Mouse (Mus musculus) retina, postnatal 1 day (tissue): ENCODE results near the gene 1110051M20Rik.

Source experiments
- DNase-seq: peaks from one replicate; pipeline ENCODE4 v3.0.0-alpha.2; 2012

The 1110051M20Rik gene

DNA sequence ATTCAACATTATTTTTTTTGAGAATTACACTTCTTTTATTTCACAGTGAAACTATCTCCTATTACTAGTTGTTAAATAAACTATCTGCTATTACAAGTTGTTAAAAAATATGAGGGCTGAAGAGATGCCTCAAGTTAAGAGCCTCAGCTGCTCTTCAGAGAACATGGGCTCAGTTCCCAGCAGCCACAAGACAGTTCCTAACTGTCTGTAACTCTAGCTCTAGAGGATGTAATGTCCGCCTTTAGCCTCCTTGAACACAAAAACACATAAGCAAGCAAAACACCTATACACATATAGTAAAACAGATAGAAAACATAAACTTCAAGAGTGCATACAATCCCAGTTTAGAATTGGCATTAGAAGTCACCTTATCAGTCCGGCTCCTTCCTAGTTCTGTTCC lies 104.9 kb downstream of the 1110051M20Rik start:
- no peak for DNase-seq

DNA sequence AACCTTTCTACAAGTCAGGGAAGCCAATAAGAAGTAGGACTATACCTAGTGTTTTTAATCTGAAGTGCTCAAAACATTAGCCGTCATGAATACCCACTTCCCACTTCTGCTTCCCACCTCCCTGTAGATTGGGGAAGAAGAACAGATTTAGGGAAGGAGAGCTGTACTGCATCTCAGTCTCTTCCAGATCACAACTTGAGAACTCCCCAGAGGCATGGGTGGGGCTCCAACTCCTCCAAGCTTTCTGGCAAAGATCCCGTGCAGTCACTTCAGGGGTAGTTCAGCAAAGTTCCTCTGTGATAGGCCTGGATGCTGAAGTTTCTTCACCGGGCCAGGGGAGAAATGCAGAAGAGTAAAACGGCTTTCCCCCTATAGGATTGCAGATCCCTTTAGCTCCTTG lies 109.4 kb downstream of the 1110051M20Rik start:
- no peak for DNase-seq

DNA sequence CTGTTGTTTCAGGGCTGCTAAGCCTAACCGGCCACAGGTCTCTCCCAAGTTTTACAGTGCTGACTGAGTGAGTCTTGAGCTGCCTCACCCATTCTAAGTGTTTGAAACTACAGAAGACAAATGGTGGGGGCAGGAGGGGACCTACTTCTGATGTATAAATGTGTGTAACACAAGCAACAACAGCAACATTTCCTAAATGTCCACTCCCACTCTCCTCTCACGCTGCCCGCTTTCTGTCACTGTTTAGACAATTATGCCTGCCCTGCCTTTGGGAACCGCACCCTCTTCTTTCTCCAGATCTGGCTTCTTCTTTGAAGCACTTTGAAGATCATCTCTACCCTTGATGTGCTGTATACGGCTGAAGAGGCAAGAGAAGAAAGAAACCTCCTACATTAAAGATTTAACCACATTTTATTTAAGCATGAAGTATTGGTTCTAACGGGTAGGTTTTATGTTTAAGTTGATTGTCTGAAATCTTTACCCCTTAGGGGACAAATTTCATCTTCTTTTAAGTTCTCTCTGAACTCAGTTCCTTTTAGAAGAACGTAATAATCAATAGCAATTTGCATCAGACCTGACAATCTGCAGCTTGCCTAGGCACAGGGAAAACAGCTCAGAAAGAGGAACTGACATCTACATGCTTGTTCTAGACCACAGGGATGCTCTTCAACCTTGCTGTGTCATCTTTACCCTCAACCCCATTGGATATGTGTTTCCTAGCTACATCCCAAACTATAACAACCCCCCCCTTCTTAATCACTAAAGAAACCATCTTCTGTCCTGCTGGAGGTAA lies 113.3 kb downstream of the 1110051M20Rik start:
- DNase-seq, result no peak

DNA sequence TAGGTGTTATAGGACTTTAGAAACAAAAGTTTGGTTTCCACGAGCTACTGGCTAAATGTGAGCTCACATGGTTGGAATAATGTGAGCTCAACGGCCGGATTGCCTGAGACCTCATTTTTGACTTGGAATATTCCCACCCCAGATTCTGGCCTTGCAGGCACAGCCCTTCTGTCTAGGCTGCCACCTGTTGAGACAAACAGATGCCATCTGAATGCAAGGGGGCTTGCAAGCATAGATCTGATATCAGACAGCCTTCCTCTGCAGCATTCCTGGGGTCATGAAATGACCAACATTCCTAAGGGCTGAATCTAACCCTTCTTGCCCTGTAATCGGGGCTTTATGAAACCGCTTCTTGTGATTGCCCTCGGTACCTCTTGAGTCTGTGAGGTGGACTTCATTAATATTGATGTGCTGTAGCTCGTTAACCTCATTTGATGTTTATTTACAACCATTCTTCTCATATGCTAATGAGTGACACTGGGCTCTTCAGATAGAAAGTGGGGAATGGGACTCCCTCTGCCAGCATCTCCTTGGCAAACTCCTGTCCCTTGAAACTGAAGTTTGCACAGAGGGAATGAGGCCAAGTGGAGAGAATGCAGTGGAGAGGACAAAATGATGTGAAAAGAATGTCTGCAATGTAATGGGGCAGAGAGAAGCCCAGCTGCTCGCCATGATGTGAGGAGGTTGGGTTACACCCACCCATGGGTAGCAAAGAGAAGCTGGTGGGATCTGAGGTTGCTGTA lies 114.3 kb downstream of the 1110051M20Rik start:
- DNase-seq, result peak; percentile 65

DNA sequence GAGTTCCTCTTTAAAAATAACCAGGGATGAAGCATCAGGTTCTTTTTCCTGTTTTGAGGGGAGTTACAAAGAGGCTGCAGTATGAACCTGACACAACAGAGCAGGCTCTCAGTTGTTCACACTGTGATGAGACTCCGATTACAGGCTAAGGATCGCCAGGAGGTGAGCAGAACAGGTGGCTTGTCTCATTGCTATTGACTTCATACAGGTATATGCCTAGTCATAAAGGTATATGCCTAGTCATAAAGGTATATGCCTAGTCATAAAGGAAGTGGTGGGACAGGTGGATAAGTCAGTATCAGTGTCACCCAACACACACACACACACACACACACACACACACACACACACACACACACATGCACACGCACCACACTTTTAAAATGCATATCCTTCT lies 115.8 kb downstream of the 1110051M20Rik start:
- no peak for DNase-seq

DNA sequence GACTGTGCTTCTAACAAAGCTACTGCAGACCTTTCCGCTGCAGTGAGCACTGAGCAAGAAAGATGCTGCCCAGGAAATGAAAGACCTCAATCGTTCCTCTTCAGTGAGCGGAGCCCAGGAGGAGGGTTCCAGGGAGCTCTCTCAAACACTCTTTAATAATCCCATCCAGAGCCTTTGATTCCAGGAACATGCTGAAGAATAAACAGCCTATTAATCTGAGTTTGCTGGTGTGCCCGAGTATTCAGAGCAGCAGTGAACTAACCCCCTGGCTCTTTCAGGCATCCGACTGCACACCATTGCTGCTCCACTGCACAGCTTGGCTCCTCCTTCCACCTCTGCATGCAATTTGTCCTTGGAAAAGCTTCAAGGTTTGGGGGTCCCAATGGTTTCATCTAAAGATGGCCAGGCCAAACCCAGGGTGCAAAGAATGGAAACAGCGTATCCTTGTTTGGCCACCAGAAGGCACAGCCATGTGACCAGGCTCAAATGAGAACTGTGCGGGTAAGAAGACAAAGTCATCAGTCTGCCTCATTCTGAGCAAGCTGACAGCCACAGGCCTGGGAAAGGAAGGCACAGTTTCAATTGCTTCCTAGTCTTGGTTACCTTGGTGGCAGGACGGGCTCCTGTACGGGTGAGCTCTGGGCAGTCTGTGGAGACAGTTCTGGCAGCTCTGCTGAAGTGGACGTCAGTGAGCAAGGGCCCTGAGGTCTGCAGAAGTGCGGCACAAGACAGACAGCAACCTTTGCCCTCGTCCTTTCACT lies 116.4 kb downstream of the 1110051M20Rik start:
- peak; percentile 64 for DNase-seq

DNA sequence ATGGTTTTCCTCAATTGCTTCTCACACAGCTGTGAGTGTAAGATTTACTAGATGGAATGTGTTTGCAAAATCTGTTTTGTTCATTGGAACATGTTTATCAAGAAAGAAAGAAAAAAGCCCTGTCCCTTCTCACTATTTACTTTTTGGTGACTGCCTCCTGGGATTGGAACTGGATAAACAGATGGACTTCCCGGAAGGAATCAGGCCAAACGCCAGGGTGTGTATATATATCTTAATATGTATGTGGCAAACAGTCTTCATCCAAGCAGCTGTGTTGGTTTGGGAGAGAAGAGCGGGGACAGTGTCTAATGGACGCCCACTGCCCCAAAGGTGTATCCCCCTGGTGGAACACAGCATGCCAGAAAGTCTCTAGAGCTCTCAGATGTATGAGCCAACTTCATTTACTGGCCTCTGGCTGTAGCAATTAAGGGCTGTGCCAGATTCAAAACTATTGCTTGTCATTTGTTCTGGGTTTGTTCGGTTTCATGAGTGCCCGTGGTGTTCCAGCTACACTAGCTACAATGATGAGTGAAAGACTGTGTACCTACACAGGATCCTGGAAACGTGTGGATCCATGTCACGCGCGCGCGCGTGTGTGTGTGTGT lies 117.7 kb downstream of the 1110051M20Rik start:
- DNase-seq, result no peak

DNA sequence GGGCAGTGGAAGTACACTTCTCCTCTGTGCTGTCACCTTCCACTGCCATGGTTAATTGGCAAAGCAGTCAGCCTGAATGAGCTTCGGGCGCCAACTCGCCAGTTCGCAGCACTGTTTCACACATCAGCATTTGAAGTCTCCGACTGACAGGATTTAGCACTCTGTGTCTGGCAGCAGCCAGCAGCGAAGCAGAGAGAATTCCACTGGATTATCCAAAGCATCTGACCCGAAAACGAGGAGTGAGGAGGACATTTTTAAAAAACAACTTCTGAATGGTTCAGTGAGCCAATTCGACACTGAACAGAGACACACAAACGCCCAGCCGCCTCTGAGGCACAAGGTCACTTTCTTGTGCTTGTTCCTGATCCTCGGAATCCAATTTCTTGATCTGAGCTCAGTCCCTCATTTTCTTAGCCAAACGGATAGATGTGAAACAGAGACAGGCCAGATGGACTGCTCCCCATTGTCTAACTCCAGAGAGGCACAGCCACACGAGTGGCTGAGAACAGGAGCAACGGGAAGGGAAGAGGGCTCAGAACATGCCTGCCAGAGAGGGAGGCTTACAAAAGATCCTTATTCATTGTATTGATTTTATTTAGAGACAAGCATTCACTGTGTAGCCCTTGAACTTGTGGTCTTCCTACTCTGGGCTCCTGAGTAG lies 119.6 kb downstream of the 1110051M20Rik start:
- peak; percentile 79 for DNase-seq

DNA sequence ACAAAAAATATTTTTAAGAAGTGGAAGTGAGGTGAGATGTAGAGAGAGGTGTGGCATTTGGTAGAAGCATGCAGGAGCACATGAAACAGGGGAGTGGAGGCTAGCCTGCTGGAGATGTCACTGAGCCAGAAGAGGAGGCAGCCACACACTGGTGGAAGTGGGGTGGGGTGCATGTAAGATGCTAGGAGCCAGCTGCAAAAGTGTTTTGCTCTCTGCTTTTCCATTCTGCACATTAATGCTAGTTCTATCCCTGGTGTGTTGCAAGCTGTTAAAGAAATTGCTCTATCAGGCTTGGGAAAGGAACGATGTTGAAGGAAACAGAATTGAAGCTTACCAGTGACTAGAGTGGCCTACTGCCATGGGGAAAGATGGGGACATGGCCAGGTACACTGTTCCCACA lies 120.2 kb downstream of the 1110051M20Rik start:
- no peak for DNase-seq

DNA sequence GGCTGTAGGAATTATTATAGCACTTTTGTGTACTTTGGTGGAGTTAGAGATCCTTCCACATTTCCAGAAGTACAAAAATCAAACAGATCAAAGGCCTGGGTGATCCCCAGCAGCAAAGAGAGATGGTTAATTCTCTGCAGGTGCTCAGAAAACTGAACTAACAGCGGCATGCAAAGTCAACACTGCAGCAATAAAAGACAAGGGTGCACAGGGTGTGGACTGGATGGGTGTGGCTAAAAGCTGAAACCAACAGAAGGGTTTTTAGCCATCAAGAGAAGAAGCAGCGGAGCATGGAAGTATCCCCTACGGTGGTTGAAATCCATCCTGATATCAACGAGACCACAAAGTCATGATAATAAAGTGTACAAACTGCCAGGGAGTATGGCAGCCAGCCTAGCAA lies 122.0 kb downstream of the 1110051M20Rik start:
- no peak for DNase-seq

DNA sequence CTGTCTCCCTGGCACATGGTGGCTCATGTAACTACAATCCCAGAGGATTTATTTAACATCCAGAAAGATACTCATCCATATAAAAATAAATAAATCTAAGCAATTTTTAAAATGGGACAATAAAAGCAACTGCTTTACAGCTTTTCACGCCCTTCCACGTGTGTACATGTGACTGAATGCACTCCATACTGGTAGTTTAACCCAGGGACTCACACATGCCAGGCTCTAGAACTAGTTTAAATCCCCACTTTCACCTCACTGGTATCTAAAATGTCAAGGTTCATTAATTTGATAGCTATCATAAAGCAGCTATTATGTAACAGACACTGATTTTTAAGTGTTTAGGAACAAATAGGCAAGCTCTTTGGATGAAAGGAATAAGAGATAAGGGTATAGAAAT lies 122.6 kb downstream of the 1110051M20Rik start:
- DNase-seq, result no peak

DNA sequence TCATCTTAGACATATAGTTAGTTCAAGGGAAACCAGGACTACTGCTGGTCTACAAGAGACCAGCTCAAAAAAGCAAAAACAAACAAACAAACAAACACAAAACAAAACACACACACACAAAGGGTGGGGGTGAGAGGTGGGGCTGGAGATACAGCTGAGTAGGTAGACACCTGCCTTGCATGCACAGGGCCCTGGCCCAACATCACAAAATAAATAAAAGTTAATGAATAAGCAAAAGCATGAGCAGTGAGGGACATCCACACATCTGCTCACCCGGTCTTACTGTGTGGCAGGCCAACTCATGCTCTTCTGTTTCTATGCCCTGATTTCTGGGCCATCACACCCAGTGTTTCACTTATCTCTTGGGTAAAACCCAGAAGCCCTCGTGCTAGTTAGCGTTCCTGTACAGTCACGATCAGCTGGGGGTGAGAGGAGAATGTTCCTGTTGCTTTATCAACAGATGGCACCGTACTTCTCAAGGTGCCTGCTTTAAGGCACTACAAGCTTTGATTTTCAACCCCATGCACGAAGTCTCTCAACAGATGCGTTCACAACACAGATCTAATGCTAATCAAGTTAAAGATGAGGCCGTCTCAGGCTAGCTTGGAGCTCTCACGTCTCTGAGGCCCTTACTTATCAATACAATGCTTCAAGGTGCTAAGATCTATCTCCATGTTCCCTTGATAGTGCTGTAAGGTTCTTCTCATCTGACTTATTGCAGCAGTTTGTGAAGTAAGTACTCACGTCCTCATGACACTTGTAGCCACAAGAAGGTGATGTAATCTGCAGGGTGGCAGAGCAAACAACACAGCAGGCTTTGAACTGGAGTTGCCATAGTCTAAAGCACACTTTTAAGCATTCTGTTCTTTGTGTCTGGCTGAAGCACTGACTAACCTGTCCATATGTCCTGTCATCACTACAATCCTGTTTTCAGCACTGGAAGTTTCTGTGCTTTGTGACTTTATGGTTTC lies 123.7 kb downstream of the 1110051M20Rik start:
- DNase-seq, result no peak

DNA sequence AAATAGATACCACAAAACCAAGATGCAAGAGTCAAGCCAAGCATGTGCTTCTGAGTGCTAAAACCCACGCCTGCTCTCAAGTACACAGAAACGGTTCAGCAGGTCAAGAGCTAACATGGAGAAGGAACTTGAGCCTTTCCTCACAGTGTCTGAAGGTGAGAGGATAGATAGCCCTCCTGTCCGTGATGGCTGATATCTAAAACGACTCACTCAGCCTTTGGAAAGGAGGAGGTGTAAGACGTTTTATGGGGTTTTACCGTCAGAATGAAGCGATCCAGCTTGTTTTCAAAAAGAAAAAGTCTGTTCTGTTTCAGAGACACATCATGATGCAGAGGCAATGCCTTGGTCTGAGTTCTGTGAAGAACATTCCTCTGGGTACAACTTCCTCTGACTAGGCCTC lies 130.3 kb downstream of the 1110051M20Rik start:
- no peak for DNase-seq

DNA sequence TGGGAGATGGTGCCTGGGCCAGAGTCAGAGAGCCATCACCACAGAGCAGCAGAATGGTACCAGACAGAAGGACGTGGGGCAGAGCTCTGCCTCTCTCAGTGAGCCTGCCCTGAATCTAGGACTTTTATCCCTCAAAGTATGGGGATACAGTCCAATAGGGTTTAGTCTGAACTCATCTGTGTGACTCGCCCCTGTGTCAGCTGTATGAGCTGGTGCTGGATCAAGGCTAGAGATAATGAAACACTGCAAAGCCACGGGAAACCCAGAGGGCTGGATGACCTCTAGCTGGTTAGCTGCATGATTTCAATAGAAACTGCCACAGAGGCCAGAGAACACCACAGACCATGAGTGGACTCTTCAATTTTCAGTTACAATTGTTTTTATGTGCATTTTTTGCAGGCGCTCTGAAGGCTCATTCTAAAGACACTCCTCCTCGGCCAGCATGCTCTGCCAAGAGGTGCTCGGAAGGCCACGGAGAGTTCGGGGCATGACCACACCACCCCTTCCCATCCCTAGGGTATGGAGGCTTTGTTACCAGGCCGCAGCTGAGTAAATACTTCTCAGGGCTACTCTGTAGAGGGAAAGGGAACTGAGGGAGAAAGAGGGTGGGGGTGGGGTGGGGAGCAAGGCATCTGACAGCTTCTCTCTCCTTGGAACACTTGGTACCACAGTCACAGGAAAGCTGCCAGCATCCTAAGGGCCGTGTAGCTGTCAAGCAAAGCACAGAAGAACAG lies 131.8 kb downstream of the 1110051M20Rik start:
- DNase-seq, result no peak

DNA sequence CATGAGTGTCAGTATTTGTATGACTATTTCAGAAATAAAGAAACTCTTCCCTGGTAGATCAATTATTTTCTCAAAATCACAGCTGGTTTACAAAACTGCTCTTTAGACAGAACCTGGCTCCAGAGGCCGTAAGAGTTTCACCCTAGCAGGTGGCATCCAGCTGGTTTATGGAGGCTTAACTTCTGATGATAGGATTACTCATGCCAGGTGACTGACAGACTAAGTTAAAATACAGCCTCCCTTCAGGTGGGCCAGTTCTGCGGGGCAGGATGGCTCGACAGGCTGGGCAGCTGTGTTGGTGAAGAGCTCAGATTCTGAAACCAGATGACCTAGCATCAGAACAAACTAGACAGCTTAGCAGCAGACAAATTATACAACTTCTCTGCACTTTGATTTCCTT lies 135.0 kb downstream of the 1110051M20Rik start:
- no peak for DNase-seq

DNA sequence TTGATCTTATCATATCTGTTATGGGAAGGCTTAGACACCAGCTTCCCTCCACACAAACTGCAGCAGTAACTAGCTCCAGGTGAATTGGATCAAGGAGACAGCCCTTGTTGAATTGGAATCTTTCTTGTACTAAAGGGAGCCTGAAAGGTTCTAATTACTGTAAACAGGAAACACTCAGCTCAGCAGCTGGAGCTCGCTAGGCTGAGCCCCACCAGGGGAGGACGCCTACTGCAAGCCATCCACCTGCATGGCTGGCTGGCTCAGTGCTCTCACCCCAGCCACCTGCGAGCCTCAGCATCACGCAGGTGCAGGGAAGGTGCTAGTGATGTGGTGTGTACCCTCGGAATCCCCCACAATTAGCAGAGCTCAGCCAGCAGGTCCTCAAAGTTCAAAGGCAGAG lies 135.8 kb downstream of the 1110051M20Rik start:
- DNase-seq, result no peak

DNA sequence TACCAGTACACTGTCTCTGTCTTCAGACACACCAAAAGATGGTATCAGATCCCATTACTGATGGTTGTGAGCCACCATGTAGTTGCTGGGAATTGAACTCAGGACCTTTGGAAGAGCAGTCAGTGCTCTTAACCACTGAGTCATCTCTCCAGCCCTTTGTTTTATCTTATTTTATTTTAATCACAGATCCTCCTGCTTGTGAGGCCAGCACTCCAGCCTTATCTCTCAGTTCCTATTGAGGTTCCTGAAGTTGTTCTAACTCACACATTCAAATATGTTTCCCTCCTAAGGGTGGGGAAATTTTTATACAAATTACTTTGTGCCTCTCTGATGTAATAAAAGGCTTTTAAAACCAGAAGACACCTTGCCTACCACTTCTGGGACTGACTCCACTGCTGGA lies 137.9 kb downstream of the 1110051M20Rik start:
- DNase-seq, result no peak

DNA sequence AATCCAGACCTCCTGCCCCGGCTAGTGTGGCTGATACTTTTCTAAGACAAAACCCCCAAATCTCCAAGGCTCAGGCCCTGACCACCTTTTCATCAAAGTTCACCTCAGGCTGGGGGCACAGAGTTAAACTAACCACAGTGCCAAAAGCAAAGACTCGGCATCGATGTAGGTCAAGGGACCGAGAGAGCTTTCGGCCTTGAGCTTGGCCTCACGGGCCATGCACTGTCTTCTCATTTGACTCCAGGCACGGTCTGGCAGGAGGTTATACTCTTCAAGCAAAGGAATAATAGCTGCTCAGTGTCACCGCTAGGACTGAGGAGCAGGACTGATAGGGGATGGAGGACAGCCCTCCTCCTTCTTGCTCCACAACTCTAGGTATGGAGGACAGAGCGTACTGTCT lies 138.6 kb downstream of the 1110051M20Rik start:
- no peak for DNase-seq

DNA sequence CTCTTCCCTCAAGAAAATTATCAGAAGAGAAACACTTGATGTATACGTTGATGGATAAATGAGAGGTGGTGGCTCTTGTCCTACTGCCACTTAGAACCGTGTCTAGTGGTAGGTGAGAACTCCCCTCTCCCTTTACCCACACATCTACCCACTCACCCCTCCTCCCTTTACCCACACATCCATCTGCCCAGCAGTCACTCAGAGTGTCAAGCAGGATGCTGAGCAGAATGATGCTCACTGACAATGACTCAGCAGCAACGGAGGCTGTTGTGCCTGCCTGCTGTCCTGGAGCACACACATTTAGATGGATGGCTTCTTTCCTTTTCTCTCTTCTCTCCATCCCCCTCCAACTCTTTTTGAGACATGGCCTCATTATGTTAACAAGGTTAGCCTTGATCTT lies 141.7 kb downstream of the 1110051M20Rik start:
- no peak for DNase-seq

DNA sequence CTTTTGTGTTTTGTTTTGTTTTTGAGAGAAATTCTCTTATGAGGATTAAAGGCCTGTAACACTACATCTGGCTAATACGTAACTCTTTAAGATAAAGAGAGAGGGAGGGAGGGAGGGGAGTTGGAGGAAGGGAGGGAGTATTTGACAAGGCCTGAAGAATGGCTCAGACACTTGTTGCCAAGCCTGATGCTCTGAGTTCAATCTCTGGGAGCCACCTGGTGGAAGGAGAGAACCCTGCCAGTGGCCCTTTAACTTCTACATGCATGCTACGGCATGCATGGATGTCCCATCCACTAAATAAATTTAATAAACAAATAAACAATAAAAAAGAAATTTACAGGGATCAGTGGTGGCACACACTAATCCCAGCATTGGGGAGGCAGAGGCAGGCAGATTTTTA lies 142.7 kb downstream of the 1110051M20Rik start:
- no peak for DNase-seq

DNA sequence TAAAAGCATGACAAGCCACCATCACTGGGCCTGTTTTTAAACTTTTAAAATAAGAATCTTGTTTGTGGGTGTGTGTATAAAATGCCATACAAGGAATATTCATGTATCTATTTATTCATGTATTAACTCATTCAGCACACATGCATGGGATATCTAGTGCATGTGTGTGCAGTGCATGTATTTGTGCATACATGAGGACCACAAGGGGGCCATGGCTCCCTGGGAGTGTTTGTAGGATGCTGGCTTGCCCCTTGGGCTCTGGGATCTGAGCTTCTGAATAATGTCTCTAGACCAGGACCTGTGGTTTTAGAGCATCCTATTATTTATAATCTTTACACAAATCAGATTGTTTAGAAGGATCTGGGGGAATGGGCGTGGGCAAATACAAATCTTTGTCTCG lies 143.7 kb downstream of the 1110051M20Rik start:
- no peak for DNase-seq
